Mouse (Mus musculus): ENCODE results near the gene Pcdh15.

Pcdh15 gene

DNA sequence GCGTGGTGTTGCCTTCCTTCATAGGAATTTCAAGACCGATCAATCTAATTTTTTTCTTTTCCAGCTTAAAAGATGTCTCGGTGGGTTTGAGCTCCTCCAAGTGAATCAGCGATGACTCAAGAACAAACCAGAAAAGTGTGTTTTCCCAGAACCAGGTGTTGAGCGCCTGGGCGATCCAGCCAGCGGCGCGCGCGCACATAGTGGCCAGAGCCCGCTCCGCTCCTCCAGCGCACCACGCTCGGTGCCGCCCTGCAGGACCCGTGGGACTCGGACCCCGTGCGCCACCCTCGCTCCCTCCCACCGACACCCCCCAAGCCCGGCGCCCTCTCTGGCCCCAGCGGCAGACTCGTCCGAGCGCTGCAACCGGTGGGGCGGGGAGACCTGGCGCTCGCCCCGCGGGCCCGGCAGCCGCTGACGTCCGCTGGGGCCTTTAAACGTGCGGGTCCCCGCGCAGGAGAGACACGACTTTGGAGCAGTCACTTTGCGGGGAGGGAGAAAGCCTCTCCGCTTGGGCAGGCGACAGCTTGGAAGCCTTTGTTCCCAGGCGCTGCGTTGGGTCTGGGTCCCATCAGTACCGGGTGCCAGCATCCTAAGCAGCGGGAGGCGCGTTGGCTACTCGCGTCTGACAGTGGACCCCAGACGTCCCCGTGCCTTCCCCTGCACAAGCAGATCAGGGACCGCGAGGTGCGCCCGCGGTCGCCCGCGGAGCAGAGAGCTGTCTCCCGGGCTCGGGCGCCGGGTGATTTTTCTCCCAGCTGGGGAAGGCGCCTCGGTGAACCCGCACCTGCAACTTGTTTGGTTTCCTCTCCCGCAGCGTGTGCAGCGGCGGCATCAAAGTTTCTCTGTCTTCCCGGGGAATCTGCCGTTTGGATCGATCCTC is at the start of gene Pcdh15:
TSS of gene Pcdh15 (plus strand) at position 377 of the 880 bp plus-strand sequence.
- DNase-seq (ENCODE audit: low spot score in 2 of 2) = no peak

DNA sequence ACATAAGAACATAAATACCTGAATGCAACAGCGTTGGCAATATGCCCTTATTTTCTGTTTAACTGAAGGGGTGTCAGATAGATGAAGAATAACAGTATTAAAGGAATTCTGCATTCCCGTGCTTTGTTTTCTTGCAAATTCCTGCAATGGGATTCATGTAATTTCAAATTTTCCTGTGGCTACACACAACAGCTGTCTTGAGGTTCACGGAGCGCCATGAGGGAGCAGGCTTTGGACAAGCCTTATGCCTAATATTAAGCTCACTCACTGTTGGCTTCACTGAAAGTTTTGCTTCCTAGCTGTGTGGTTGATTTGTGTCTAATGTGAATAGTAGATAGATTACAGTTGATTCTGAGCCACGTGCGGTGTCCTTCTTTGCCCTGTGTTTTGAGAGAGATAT is 47.1 kb upstream of the Pcdh15 start:
- no peak for DNase-seq (ENCODE audit: low spot score in 2 of 2)

DNA sequence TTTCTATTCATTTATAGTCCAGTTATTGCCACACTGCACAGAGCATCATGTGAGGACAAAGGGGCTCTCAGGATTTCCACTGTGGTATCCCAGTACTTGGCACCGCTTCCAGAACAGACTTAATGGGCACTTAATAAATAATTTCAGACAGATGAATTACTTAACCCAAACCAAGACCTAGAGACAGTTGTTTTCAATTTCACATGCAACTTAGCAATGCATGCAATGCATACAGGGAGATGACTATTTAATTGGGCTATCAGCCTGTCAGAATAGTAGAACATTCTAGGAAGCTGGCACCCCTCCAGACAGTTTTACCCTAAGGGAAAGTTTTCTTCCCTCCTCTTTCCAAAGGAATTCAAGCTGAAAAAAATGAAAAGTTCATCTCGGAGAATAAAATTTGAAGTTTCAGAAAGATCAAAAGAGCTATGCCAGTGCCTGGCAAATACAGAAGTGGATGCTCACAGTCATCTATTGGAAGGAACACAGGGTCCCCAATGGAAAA is 39.4 kb upstream of the Pcdh15 start:
- DNase-seq (ENCODE audit: low spot score in 2 of 2) = no peak

DNA sequence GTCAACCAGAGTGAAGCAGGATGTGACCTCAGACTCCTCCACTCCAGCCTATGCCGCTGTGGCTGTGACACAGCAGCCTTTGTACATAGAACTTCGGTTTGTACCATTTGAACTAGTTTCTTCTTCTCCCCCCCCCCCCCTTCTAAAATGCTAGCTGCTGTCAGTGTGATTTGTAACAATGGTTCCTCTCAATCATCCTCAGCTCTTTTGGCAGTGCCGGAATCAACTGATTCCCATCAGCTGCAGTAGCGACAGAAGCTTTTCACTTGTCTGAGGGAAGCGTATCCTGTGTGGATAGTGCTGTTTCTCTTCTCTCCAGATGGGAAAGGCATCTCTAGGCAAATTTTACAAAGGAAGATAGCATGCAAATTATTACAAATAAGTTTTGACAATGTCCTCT is 12.4 kb upstream of the Pcdh15 start:
- DNase-seq (ENCODE audit: low spot score in 2 of 2) = no peak

DNA sequence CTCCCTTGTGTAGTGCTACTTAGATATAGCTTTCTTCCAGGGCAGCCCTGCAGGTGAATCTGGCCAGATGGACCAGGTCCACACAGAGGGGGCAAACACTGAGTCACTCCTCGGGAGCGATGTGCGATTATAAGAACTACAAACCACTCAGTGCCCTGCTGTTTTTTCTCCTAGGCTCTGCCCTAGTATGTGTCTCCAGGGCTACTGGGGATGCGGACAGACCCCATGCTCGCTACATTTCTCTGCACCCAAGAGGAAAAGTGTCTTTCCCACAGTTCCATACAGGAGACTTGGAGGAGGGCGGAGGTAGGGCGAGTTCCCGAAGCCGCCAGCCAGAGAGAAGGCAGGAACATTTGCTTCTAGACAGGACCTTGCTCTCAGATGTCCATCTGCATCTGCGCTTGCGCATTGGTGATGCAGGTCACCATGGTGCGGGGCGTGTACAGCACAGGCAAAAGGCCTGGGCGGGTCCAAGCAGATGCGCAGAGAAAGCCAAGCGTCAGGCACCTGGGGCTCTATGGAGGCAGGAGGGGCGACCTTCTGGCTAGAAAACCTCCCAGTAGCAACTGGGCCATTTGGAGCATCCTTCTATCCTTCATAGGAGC is 2.5 kb upstream of the Pcdh15 start:
- no peak for DNase-seq (ENCODE audit: low spot score in 2 of 2)

DNA sequence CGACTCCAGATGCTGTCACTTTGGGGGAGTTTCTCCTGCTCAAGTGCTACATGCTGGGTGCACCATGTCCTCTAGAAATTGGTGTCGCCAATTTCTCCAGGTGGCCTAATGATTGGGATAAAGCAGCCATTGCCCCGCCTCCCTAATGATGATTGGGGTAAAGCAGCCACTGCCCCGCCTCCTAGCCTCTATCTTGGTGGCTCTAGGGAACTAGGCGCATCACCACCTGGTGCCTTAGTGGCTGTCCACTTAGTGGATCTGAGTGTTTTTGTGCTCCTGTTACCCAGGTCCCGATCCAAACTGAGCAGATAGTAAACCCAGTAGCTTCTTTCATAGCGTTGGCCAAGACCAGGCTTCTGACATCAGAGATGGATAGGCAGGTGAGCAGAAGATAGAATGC is 2.0 kb upstream of the Pcdh15 start:
- DNase-seq (ENCODE audit: low spot score in 2 of 2) = no peak

DNA sequence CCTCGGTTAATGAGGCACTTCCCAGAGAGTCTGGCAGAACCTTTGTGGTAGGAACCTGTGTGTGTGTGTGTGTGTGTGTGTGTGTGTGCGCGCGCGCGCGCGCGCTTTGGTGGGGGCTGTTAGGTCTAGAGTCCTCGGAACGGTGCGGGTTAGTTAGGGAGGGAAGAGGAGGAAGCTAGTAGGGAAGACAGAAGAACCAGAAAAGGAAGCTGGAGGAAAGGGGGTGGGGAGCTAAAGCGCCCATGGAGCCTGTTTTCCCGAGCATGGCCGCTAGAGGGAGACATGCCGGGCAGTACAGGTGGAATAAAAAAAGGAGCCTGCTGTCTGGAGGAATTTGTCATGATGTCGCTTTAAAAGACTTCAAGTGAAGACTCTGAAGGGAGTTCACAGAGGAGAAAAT is 1.2 kb upstream of the Pcdh15 start:
- DNase-seq (ENCODE audit: low spot score in 2 of 2) = peak in 1 of 2 experiments; percentile 25

DNA sequence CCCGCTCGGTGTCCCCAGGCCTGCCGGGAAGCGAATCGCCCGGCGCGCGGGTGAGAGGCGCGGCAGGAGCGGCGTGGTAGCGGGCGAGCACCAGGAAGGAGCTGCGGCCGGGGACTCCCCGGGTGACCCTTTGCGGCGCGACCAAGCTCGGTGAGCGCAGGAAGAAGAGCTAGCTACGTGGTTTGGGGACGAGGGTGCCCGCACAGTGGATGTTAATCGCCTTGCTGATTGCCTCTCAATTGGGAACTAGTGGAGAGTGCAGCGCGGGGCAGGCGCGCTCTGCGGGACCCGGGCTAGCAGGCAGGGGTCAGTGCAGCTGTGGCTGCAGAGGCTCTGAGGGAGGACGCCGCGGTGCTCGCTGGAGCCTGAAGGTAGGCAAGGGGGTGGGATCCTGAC is 702 bp downstream of the Pcdh15 start:
- DNase-seq (ENCODE audit: low spot score in 2 of 2) = no peak

DNA sequence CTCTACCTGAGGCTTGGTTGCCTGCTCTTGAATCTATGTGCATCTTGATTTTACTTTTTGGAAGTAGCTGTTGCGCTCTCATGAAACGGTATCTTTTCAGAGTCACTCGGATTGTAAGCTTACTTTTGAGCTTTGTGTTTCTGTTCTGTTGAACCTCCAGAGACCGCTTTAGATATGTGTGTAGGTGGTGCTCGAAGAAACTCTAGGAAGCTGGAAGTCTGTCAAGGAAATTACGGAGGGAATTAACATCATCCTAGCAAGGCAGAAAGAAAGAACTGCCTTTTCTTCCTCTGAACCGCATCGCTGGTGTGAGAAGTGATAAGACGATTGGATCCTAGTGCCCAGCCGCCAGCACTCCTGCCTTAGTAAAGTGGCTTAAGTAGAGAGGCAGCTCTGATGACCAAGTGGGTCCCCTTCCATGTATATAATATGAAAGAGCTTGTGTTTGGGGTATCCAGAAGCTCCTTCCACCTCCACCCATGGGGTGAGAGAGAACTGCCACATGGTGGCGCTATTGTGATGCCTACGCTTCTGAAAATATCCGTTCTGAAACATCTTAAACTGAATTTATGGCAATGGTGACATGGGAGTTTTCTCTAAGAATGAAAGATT is 4.3 kb downstream of the Pcdh15 start:
- no peak for DNase-seq (ENCODE audit: low spot score in 2 of 2)

DNA sequence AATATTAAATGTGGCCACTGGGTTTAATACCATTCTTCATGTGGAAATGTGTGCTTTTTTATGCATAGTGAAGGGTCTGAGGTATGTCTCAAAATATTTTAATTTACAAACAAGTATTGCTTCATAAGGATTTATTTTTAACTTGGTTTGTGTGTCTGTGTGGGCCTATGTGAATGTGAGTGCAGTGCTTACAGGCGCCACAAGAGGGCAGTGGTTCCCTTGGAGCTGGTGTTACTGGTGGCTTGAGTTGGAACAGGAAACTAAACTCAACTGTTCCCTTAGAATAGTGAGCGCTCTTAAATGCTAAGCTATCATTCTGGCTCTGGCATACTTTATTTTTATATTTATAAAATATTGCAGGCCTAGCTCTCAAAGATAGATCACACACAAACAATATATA is 6.8 kb downstream of the Pcdh15 start:
- DNase-seq (ENCODE audit: low spot score in 2 of 2) = no peak

DNA sequence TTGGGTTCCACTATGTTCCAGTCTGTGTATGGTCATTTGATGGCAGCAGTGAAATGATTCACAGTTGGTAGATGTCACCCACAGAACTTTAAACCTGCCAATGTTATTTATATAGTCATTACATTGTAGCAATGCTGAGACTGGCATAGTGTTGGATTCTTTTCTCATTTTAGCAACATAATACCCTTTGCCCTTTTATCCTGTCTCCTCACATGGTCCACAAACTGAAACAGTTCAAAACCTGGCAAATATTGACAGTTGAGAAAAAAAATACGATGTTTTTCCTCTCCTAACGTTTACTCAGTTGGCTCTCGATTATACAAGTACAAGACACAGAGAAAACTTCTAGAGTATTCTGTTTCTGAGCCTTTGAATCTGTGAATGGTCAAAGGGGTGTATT is 38.8 kb downstream of the Pcdh15 start:
- no peak for DNase-seq (ENCODE audit: low spot score in 2 of 2)

DNA sequence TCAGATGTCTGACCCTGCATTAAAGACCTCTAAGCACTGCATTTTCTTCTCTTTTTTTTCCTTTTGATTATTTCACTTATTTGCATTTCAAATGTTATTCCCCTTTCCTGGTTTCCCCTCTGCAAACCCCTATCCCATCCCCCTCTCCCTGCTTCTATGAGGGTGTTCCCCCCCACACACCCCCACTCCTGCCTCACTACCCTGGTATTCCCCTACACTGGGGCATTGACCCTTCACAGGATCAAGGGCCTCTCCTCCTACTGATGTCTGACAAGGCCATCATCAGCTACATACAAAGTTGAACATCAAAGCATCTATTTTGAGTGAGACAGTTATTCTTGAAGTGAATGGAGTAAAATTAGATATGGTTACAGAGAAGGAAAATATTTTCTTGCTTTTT is 48.4 kb downstream of the Pcdh15 start:
- DNase-seq (ENCODE audit: low spot score in 2 of 2) = no peak

DNA sequence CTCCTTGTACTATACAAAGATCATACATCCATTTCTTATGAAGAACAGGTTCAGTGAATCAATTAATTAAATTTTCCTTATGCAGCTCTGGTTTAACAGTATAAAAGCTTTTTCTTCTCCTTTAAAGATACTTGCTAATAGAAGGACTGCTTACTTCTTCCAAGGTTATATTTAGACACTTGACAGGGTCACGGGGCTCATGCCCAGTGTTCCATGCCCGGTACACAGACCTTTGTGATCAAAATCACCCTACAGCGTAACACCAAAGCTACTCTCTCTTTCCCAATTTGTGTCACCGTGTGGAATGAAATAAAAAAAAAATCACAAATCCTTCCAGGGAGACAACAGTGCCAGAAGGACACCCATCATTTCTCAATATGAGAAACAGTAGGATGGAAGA is 48.8 kb downstream of the Pcdh15 start:
- no peak for DNase-seq (ENCODE audit: low spot score in 2 of 2)

DNA sequence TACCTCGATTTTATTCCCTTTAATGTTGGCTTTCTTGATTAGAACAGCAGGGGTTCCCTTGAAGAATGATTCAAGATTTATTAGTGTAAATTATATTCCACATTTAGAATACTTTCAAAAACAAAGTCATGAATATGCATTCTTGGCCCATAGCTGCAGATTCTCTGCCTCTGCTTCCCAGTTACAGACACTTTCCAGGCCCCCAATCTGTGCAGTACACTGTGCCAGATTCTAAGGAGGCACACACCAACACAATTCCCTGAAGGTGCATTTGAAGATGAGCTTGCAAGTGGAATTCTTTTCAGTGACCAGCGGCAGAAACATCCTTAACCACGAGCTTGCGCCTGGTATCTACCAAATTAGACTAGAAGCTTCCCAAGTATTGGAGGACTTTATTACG is 55.4 kb downstream of the Pcdh15 start:
- no peak for DNase-seq (ENCODE audit: low spot score in 2 of 2)

DNA sequence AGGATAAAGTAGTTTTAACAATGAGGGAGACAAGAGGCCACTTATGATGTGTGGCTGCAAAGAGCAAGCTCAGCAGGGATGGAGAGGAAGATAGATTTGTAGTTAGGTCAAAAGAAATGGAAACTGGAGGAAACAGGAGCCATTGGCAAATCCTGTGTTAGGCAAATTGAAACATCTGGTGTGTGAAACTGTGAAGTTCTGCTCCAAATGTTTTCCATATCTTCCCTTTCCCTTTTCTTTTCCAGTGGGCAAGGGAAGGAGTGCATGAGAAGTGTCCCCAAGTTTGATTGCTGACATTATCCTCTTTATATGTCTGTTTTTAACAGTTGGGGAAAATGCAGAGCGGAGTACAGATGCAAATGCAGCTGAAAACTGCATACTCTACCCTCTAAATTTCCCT is 62.6 kb downstream of the Pcdh15 start:
- no peak for DNase-seq (ENCODE audit: low spot score in 2 of 2)

DNA sequence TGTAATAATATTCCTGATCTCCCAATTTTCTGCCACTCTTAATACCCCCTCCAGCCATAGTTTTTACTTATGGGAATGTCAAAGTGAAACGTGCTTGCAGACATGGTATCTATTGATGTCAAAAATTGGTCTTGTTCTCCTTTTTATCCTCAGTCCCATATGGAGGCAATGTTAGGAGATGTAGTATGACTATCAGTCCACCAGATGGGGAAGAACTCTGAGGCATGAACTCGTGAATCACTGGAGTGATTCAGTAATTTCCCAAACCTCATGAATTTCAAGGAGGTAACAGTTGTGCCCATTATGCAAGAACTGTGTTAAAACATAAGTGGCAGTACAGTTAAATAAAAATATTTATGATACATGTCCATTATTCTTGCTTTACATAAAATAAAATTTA is 116.9 kb downstream of the Pcdh15 start:
- DNase-seq (ENCODE audit: low spot score in 2 of 2) = no peak

DNA sequence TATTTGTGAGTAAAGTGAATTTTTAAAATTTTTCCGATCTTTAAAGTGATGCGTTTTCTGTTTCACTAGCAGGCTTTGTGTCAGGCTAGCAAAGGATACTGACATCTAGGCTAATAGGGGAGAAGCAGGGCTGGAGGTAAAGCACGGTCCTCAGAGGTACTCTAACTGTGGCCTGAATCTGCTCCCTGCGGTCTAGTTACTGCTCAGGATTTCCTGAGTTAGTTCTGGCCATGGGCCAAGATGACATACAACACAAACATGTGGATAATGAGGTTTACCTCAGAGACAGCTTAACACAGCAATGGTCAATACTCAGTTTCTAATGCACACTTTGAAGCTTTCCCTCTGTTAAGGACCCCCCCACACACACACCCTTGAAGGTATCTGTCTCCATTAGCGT is 143.2 kb downstream of the Pcdh15 start:
- no peak for DNase-seq (ENCODE audit: low spot score in 2 of 2)

DNA sequence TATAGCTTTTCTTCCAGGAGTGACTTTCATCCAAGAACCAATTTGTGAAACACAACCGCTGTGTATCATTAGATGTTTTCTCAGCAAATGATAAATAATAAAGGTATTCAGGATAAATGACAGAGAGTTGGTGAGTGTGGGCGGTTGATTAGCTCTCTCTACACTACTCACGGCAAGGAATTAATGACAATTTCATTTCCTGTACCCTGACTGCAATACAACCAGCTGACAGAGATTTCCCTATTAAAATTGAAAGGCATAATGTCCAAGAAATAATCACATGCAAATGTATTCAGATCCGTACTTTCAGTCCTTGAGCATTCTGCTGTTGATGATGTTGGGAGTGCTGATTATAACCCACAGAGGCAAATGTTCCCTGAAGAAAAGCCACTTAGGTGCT is 181.3 kb downstream of the Pcdh15 start:
- DNase-seq (ENCODE audit: low spot score in 2 of 2) = no peak

DNA sequence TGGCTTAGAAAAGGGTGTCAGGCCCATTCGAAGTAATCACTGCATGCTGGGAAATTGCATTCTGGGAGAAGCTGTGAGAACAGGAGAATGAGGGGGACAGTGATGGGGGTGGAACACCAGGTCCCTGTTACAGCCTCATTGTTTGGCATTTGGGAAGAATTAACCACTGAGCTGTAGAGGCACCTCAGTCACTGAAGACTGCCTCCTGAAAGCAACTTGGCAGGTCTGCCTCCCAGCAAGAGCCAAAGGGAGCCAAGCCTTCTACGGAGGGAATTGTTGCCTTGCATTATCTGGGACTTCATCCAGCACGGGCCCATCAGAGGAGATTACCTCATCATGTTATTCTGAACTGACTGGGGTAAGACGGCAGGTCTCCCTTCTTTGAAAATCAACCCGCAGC is 197.3 kb downstream of the Pcdh15 start:
- DNase-seq (ENCODE audit: low spot score in 2 of 2) = no peak

DNA sequence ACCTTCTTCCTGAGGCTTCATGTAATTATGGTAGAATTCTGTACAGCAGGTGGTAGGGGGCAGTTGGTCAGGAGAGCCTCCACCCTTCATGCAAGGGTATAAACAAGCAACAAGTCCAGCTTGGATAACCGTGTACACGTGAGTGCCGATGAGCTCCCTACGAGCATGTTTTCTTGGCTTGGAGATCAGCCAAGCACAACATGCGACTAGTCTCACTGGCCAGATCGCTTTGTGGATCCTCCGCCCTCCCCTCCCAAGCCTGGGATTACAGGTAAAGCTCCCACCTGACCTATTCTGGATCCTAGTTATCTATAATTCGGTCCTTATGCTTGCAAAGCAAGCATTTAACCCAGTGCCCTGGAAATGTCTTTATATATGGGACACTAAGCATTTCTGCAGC is 202.8 kb downstream of the Pcdh15 start:
- DNase-seq (ENCODE audit: low spot score in 2 of 2) = no peak

DNA sequence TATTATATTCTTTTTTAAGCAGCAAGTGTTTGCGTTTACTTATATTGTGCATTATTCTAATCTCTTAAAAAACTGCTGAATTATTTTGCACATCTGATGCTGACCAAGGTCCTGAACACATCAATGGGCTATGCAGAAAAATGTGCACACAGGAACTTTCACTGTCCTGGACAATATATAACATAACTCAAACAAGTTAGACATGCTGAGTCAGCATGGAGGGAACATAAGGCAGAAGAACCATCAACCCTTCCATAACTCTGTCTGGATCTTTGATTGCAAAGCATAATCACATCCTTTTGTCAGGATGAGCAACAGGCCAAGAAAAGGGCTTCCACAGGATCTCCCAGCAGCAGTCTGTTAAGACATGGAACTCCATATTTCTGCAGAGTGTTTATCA is 207.5 kb downstream of the Pcdh15 start:
- DNase-seq (ENCODE audit: low spot score in 2 of 2) = no peak

DNA sequence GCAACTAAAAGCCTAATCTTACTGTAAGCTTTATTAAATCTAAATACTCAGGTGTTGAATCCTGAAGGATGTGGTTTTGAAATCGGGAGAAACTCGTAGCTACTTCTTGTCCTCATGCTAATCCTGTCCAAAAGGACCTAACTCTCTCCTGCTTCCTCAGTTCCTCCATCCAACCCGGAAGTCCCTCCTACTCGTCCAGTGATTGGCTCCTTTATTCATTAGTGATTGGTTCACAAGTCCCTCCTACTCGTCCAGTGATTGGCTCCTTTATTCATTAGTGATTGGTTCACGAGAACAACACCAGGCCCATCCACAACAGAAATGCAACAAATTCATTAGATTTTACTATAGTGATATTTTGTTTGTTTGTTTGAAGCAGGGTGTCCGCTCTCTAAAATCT is 227.7 kb downstream of the Pcdh15 start:
- DNase-seq (ENCODE audit: low spot score in 2 of 2) = no peak

DNA sequence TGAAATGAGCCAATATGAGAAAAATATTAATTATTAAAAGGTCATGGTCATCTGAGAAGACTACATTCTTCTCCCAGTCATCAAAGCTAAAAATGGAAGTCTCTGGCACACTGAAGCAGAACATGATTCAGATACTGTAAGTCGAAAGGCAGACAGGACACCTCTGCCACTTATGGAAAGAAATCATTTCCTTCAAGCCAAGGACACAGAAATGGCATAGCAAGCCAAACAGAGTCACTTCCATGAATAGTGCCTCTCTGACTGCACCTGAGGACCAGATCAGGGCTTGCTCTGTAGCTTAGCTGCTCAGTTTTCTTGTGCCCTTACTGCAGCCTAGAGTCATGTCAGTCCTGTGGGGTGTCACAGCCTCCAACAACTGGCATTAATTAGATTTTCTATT is 234.3 kb downstream of the Pcdh15 start:
- DNase-seq (ENCODE audit: low spot score in 2 of 2) = no peak
